Mouse (Mus musculus): ENCODE measurements around the gene Rad51b. TPM values are rescaled to one million over a fixed set of nuclear protein-coding genes. Genes with fewer than 3 reads are reported as not detected.

Gene Rad51b
- polyA plus RNA-seq, 1 experiment from 2014 or later = 6.5 TPM

DNA sequence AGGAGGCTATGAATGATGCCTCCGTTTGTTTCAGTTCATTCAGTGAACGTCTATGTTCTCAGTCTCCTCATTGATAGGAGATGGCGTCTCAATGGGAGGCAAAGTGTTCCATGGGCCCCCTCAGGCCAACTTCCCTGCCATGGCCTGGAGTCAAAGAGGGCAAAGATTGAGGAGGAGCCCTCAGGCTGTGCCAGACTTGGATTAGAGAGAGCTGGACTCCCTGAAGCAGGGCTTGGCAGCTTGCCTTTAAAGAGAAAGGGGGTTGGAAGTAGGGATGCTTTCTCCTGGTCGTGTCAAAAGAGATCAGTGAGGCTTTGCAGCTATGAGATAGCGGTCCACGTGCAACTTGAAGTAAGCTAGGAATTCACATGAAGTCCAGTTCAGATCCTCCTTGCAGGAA, 469.0 kb downstream of the Rad51b start:
- H3K27me3 ChIP-seq (ENCODE audit: control insufficient read depth, insufficient read depth, low read length) = no peaks in the 10 kb centered on the region
- WGBS = 82% methylated on average over 6 of the region's 6 CpGs
- no peak for DNase-seq (ENCODE audit: low spot score)
- H3K9me3 ChIP-seq (ENCODE audit: control insufficient read depth, low read length) = no peaks in the 10 kb centered on the region
- H3K9ac ChIP-seq (ENCODE audit: low read depth, low read length) = no peak overlapping the region
- ATAC-seq (ENCODE audit: low FRiP score) = no peak
- H3K4me1 ChIP-seq (replicated peaks; ENCODE audit: control insufficient read depth, insufficient read depth, low read length) = no peaks in the 10 kb centered on the region
- H3K36me3 ChIP-seq (ENCODE audit: control insufficient read depth, insufficient read depth, low read length) = no peaks in the 10 kb centered on the region
- no peak overlapping the region for H3K27ac ChIP-seq (ENCODE audit: low read depth, low read length)
- no peak overlapping the region for H3K4me3 ChIP-seq (ENCODE audit: low read depth, low read length)
- no peak overlapping the region for H3K4me2 ChIP-seq (replicated peaks; ENCODE audit: low read depth, low read length)

DNA sequence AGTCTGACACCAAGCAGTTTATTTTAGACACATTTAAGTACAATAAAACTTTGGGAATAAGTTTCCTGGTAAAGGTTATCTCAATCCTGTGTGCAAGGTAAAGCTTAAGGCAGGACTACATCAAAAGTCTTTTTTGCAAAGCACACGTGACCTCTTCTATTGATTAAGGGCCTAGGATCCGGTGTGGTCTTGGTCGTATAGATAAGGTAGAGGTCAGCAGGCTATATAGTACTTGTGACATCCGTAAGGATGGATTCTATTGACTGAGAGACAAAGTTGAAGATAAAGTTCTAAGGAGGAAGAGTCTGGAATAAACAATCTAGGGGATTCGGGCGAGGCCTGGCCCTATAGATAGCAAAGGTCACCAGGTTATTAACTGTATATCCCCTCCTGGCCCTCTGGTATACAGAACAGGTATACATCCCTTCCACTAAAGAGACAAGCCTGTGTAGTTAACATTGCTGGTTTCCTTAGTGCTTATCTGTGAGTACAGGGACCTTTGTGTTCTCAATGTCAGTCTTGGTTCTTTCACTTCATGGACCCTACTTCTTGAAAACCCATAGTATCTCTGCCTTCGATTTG, 471.8 kb downstream of the Rad51b start:
- Histone ChIP-seq H3K4me3 (ENCODE audit: low read depth, low read length) (no peak overlapping the region), H3K27me3 (ENCODE audit: control insufficient read depth, insufficient read depth, low read length) (no peaks in the 10 kb centered on the region), H3K27ac (ENCODE audit: low read depth, low read length) (no peak overlapping the region), H3K9me3 (ENCODE audit: control insufficient read depth, low read length) (no peaks in the 10 kb centered on the region), H3K4me2 (replicated peaks; ENCODE audit: low read depth, low read length) (no peak overlapping the region), H3K36me3 (ENCODE audit: control insufficient read depth, insufficient read depth, low read length) (no peaks in the 10 kb centered on the region), H3K4me1 (replicated peaks; ENCODE audit: control insufficient read depth, insufficient read depth, low read length) (no peaks in the 10 kb centered on the region), H3K9ac (ENCODE audit: low read depth, low read length) (no peak overlapping the region)
- WGBS = 89% methylated on average over 7 of the region's 7 CpGs
- ATAC-seq (ENCODE audit: low FRiP score) (no peak), DNase-seq (ENCODE audit: low spot score) (no peak)

DNA sequence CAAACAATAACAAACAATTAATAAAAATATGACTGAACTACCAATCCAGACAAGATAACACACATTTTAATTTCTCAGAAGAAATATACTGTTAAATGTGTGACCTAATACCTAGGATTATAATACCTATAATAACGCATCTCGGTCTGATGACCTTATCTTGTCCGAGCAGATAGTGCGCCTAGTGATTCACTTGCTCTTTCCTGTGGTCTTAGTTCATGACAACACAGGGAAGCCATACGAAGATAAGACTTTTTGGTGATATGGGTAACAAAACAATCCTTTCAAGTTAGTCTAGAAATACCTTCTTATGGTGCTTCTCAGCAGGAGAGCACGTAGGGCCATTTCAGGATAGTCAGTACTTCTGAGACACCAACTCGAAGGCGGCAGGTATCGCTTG, 472.7 kb downstream of the Rad51b start:
- WGBS = 91% methylated on average over 9 of the region's 9 CpGs
- H3K36me3 ChIP-seq (ENCODE audit: control insufficient read depth, insufficient read depth, low read length) = no peaks in the 10 kb centered on the region
- H3K4me2 ChIP-seq (replicated peaks; ENCODE audit: low read depth, low read length) = no peak overlapping the region
- no peaks in the 10 kb centered on the region for H3K9me3 ChIP-seq (ENCODE audit: control insufficient read depth, low read length)
- H3K4me1 ChIP-seq (replicated peaks; ENCODE audit: control insufficient read depth, insufficient read depth, low read length) = no peaks in the 10 kb centered on the region
- no peak overlapping the region for H3K4me3 ChIP-seq (ENCODE audit: low read depth, low read length)
- H3K27ac ChIP-seq (ENCODE audit: low read depth, low read length) = no peak overlapping the region
- H3K27me3 ChIP-seq (ENCODE audit: control insufficient read depth, insufficient read depth, low read length) = no peaks in the 10 kb centered on the region
- no peak overlapping the region for H3K9ac ChIP-seq (ENCODE audit: low read depth, low read length)
- no peak for ATAC-seq (ENCODE audit: low FRiP score)
- no peak for DNase-seq (ENCODE audit: low spot score)

DNA sequence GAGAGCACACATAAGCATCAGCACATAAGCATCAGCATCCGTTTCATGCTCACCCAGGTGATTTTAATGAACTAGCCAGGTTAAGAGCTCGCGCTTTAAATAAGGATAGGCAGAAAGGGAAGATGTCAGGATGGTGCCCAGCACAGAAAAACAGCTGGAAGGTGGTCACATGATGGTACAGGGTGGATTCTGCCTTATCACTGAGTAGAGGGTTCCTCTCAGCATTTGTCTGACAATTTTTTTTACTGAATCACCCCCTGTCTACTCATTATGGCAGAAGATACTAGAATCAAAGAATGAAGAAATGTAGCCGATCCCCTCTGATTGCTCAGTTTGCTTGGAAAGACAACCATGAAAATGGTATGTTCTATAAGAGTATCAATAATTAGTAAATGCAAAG, 474.1 kb downstream of the Rad51b start:
- no peak overlapping the region for H3K27ac ChIP-seq (ENCODE audit: low read depth, low read length)
- WGBS = 95% methylated on average over 4 of the region's 4 CpGs

DNA sequence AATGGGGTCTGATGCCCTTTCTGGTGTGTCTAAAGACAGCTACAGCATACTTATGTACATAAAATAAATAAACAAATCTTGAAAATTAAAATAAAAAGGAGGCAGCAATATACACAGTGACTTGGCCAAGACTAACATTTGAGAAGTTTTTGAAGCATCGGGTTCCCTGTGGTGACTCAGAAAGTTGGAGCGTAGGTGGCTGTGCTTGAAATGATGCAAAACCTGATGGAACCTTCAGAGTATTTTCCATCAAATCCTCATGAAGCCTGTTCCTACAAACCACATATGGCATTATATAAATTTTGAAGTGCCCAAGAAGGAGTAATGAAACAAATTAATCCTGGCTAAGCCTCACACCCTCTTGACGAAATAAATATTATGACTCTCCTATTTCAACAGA, 474.7 kb downstream of the Rad51b start:
- H3K9me3 ChIP-seq (ENCODE audit: control insufficient read depth, low read length) = no peaks in the 10 kb centered on the region
- H3K4me1 ChIP-seq (replicated peaks; ENCODE audit: control insufficient read depth, insufficient read depth, low read length) = no peaks in the 10 kb centered on the region
- H3K36me3 ChIP-seq (ENCODE audit: control insufficient read depth, insufficient read depth, low read length) = no peaks in the 10 kb centered on the region
- no peak overlapping the region for H3K27ac ChIP-seq (ENCODE audit: low read depth, low read length)
- no peak overlapping the region for H3K4me2 ChIP-seq (replicated peaks; ENCODE audit: low read depth, low read length)
- no peak overlapping the region for H3K4me3 ChIP-seq (ENCODE audit: low read depth, low read length)
- WGBS = 97% methylated on average over 3 of the region's 3 CpGs
- H3K27me3 ChIP-seq (ENCODE audit: control insufficient read depth, insufficient read depth, low read length) = no peaks in the 10 kb centered on the region
- no peak overlapping the region for H3K9ac ChIP-seq (ENCODE audit: low read depth, low read length)
- ATAC-seq (ENCODE audit: low FRiP score) = no peak
- DNase-seq (ENCODE audit: low spot score) = no peak

More for the DNA sequence above, 474.1 kb downstream of the Rad51b start:
- Histone ChIP-seq H3K9me3 (ENCODE audit: control insufficient read depth, low read length) (no peaks in the 10 kb centered on the region), H3K4me3 (ENCODE audit: low read depth, low read length) (no peak overlapping the region), H3K9ac (ENCODE audit: low read depth, low read length) (no peak overlapping the region), H3K4me1 (replicated peaks; ENCODE audit: control insufficient read depth, insufficient read depth, low read length) (no peaks in the 10 kb centered on the region), H3K4me2 (replicated peaks; ENCODE audit: low read depth, low read length) (no peak overlapping the region), H3K27me3 (ENCODE audit: control insufficient read depth, insufficient read depth, low read length) (no peaks in the 10 kb centered on the region), H3K36me3 (ENCODE audit: control insufficient read depth, insufficient read depth, low read length) (no peaks in the 10 kb centered on the region)
- no peak for ATAC-seq (ENCODE audit: low FRiP score)
- no peak for DNase-seq (ENCODE audit: low spot score)

DNA sequence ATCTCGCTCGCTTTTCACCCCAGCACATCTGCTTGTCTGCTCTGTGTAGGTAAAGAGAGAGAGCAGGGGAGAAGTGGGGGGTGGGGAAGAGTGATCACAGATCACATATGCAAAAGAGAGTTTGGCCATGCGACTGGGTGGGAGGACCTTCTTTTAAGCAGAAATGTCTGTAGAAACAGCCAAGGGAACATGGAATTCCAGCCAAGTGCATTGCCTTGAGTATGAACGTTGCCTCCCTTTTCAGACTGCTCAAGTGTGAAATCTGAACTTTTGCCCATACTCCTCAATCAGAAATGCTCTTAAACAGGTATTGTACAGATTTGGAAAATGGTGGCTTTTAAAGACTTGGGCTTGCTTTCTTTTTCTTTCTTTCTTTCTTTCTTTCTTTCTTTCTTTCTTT, 476.2 kb downstream of the Rad51b start:
- Histone ChIP-seq H3K9ac (ENCODE audit: low read depth, low read length) (no peak overlapping the region), H3K4me1 (replicated peaks; ENCODE audit: control insufficient read depth, insufficient read depth, low read length) (no peaks in the 10 kb centered on the region), H3K4me2 (replicated peaks; ENCODE audit: low read depth, low read length) (no peak overlapping the region), H3K27ac (ENCODE audit: low read depth, low read length) (no peak overlapping the region), H3K27me3 (ENCODE audit: control insufficient read depth, insufficient read depth, low read length) (no peaks in the 10 kb centered on the region), H3K36me3 (ENCODE audit: control insufficient read depth, insufficient read depth, low read length) (no peaks in the 10 kb centered on the region), H3K9me3 (ENCODE audit: control insufficient read depth, low read length) (no peaks in the 10 kb centered on the region), H3K4me3 (ENCODE audit: low read depth, low read length) (no peak overlapping the region)
- ATAC-seq (ENCODE audit: low FRiP score) = no peak
- DNase-seq (ENCODE audit: low spot score) = no peak
- 87% methylated on average over 4 of the region's 4 CpGs for WGBS

DNA sequence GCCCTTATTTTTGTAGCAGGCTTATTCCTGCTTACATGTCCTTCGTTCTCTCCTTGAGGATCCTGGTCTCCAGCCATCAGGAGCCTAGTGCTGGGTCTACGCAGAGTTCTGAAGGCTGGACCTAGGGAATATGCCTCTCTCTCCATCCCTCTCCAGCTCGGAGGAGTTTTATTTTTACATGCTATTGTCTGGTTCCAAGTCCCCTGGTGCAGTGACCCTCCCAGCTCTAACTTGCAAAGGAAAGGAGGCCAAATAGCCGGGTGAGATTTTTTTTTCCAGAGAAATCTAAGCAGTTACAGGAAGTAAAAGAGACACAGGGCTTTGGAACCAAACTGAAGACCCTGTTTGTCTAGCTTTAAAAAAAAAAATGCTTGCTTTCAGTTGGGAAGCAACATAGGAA, 477.5 kb downstream of the Rad51b start:
- WGBS = 82% methylated on average over 4 of the region's 4 CpGs
- no peak overlapping the region for H3K27ac ChIP-seq (ENCODE audit: low read depth, low read length)
- H3K36me3 ChIP-seq (ENCODE audit: control insufficient read depth, insufficient read depth, low read length) = no peaks in the 10 kb centered on the region
- H3K9ac ChIP-seq (ENCODE audit: low read depth, low read length) = no peak overlapping the region
- DNase-seq (ENCODE audit: low spot score) = no peak
- H3K9me3 ChIP-seq (ENCODE audit: control insufficient read depth, low read length) = no peaks in the 10 kb centered on the region
- no peak overlapping the region for H3K4me3 ChIP-seq (ENCODE audit: low read depth, low read length)
- no peak overlapping the region for H3K4me2 ChIP-seq (replicated peaks; ENCODE audit: low read depth, low read length)
- no peak for ATAC-seq (ENCODE audit: low FRiP score)
- H3K4me1 ChIP-seq (replicated peaks; ENCODE audit: control insufficient read depth, insufficient read depth, low read length) = no peaks in the 10 kb centered on the region
- no peaks in the 10 kb centered on the region for H3K27me3 ChIP-seq (ENCODE audit: control insufficient read depth, insufficient read depth, low read length)

DNA sequence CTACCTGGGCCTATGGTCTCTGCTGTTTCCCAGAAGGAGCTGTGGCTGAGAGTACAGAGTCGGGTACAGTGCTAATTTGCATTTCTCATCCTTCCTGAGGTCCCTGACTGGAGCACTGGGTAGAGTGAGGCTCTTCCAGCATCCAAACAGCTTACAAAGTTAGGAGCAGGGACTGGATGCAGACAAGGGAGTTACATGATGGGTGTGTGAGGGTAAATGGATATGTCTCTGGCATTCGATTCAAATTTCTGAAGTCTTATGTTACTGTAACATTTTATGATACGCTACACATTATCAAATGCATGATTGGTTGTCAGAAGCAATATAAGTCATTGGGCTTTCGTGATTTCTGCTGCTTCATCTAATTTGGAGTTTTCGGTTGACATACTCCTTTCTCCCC, 479.7 kb downstream of the Rad51b start:
- Histone ChIP-seq H3K4me3 (ENCODE audit: low read depth, low read length) (no peak overlapping the region), H3K36me3 (ENCODE audit: control insufficient read depth, insufficient read depth, low read length) (no peaks in the 10 kb centered on the region), H3K4me1 (replicated peaks; ENCODE audit: control insufficient read depth, insufficient read depth, low read length) (no peaks in the 10 kb centered on the region), H3K9ac (ENCODE audit: low read depth, low read length) (no peak overlapping the region), H3K4me2 (replicated peaks; ENCODE audit: low read depth, low read length) (no peak overlapping the region), H3K27me3 (ENCODE audit: control insufficient read depth, insufficient read depth, low read length) (no peaks in the 10 kb centered on the region), H3K27ac (ENCODE audit: low read depth, low read length) (no peak overlapping the region), H3K9me3 (ENCODE audit: control insufficient read depth, low read length) (no peaks in the 10 kb centered on the region)
- DNase-seq (ENCODE audit: low spot score) (no peak), ATAC-seq (ENCODE audit: low FRiP score) (no peak)
- 87% methylated on average over 5 of the region's 5 CpGs for WGBS

DNA sequence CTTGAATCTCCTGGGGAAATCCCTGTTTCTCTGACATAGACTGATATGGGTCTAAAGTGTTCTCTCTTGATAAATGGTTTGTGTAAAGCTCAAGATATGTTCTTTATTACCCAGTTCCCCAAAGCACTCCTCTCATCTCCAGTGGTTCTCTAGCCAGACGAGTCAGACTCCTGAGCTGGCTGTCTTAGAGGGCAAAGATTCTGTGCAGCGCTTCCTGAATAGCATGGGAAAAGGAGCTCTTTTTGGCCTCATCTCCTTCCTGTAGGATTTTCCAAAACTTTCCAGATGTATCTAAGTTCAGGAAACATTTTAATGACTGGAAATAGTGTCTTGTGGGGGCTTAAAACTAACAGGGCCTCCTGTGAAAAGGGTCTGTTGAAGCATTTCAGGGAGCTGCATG, 483.7 kb downstream of the Rad51b start:
- H3K27ac ChIP-seq (ENCODE audit: low read depth, low read length) = no peak overlapping the region
- no peak overlapping the region for H3K4me2 ChIP-seq (replicated peaks; ENCODE audit: low read depth, low read length)
- H3K9ac ChIP-seq (ENCODE audit: low read depth, low read length) = no peak overlapping the region
- no peak for ATAC-seq (ENCODE audit: low FRiP score)
- WGBS = 77% methylated on average over 2 of the region's 2 CpGs
- no peaks in the 10 kb centered on the region for H3K27me3 ChIP-seq (ENCODE audit: control insufficient read depth, insufficient read depth, low read length)
- no peaks in the 10 kb centered on the region; the same call in 1 of the 2 replicates for H3K9me3 ChIP-seq (ENCODE audit: control insufficient read depth, low read length)
- no peaks in the 10 kb centered on the region for H3K4me1 ChIP-seq (replicated peaks; ENCODE audit: control insufficient read depth, insufficient read depth, low read length)
- no peak for DNase-seq (ENCODE audit: low spot score)
- H3K36me3 ChIP-seq (ENCODE audit: control insufficient read depth, insufficient read depth, low read length) = no peaks in the 10 kb centered on the region
- no peak overlapping the region for H3K4me3 ChIP-seq (ENCODE audit: low read depth, low read length)

All from hindbrain, embryonic 11.5 days (tissue).